Mouse (Mus musculus) gastrocnemius, adult 8-10 months (tissue): ENCODE results near the gene Inha. TPM values are rescaled to one million over a fixed set of nuclear protein-coding genes. Genes with fewer than 3 reads are reported as not detected.
A peak's percentile ranks its signal among the peaks of the same experiment; 100 is the strongest.

Experiments
- DNase-seq, 2 experiments: peaks; one replicate each; pipeline ENCODE4 v3.0.0; 2022; ENCODE audit warnings: low spot score in 2 of 2
- total RNA-seq, 4 experiments: library from RNA; stranded (reverse); gene quantifications; 2 replicates each; pipeline ENCODE4 v1.2.4; 2022

The Inha gene
- 1 to 10 TPM in 3 of 4 experiments, under 1 TPM in 1; 0.59 to 2.0 (median 1.5) TPM for total RNA-seq

GRCm38 (mm10) chr1:75507006-75507405 is at the start of gene Inha:
Gene Inha, plus strand, starts transcription at chr1:75507077.
- DNase-seq, result no peak

- DNase-seq, result no peak
Measured at GRCm38 (mm10) chr1:75457710-75458024, 49.2 kb upstream of the Inha start.

- DNase-seq, result no peak
Measured at GRCm38 (mm10) chr1:75458025-75458788, 48.7 kb upstream of the Inha start.

- DNase-seq, result no peak
Measured at GRCm38 (mm10) chr1:75458789-75459684, 47.8 kb upstream of the Inha start.

- no peak for DNase-seq
Measured at GRCm38 (mm10) chr1:75460297-75460696, 46.6 kb upstream of the Inha start.

GRCm38 (mm10) chr1:75462636-75463035 is 44.2 kb upstream of the Inha start:
- no peak for DNase-seq

- no peak for DNase-seq
Measured at GRCm38 (mm10) chr1:75463652-75464204, 43.1 kb upstream of the Inha start.

- peak; percentile 66 to 73 for DNase-seq
Measured at GRCm38 (mm10) chr1:75467215-75467927, 39.5 kb upstream of the Inha start.

- no peak for DNase-seq
Measured at GRCm38 (mm10) chr1:75469287-75469825, 37.5 kb upstream of the Inha start.

- no peak for DNase-seq
Measured at GRCm38 (mm10) chr1:75476441-75476840, 30.4 kb upstream of the Inha start.

- DNase-seq, result peak; percentile 56 to 69
Measured at GRCm38 (mm10) chr1:75477264-75477965, 29.5 kb upstream of the Inha start.

- no peak for DNase-seq
Measured at GRCm38 (mm10) chr1:75477966-75478290, 28.9 kb upstream of the Inha start.

GRCm38 (mm10) chr1:75478497-75478896 is 28.4 kb upstream of the Inha start:
- DNase-seq, result no peak

- peak; percentile 87 to 90 for DNase-seq
Measured at GRCm38 (mm10) chr1:75478916-75479634, 27.8 kb upstream of the Inha start, which contains the start of the genes Chpf and Tmem198. Gene Chpf, minus strand, starts transcription at chr1:75479307. Gene Tmem198, plus strand, starts transcription at chr1:75479532.

GRCm38 (mm10) chr1:75479635-75479989 is 27.3 kb upstream of the Inha start:
- DNase-seq, result no peak

GRCm38 (mm10) chr1:75480036-75480435 is 26.8 kb upstream of the Inha start:
- no peak for DNase-seq

GRCm38 (mm10) chr1:75480735-75481134 is 26.1 kb upstream of the Inha start:
- DNase-seq, result no peak

- no peak for DNase-seq
Measured at GRCm38 (mm10) chr1:75486561-75486960, 20.3 kb upstream of the Inha start.

- DNase-seq, result no peak
Measured at GRCm38 (mm10) chr1:75487040-75487404, 19.9 kb upstream of the Inha start.
